Mouse (Mus musculus) heart, embryonic 16.5 days (tissue): ENCODE results near the gene Scaf1. TPM values are rescaled to one million over a fixed set of nuclear protein-coding genes. Genes with fewer than 3 reads are reported as not detected.

ENCODE experiments used
- ATAC-seq: fragments of 200-750 bp; cut with Nextera tagmentation; replicated peaks from 2 replicates; pipeline ENCODE4 v1.8.0; 2017; ENCODE audit warnings: moderate number of reproducible peaks; ENCODE audit not compliant: insufficient read depth, low FRiP score; ENCODE audit errors: extremely low read depth
- H3K27ac ChIP-seq: fragments of 300-500 bp; sonication (generic); 2 replicates; pipeline ENCODE4 v1.5.1; 2014; ENCODE audit warnings: mild to moderate bottlenecking, low read length, control low read depth, moderate library complexity
- H3K27me3 ChIP-seq: fragments of 300-500 bp; sonication (generic); 2 replicates; pipeline ENCODE4 v1.6.1; 2014; ENCODE audit warnings: low read length, mixed read lengths; ENCODE audit not compliant: control insufficient read depth, insufficient read depth
- H3K36me3 ChIP-seq: fragments of 300-500 bp; sonication (generic); 2 replicates; pipeline ENCODE4 v1.6.1; 2014; ENCODE audit not compliant: control insufficient read depth, insufficient read depth
- H3K4me1 ChIP-seq: fragments of 300-500 bp; sonication (generic); 2 replicates; pipeline ENCODE4 v1.6.1; 2014; ENCODE audit warnings: low read length, mixed read lengths; ENCODE audit not compliant: control insufficient read depth, insufficient read depth
- H3K4me2 ChIP-seq: fragments of 300-500 bp; sonication (generic); 2 replicates; pipeline ENCODE4 v1.6.1; 2014; ENCODE audit warnings: low read depth, mild to moderate bottlenecking, control low read depth, low read length
- H3K4me3 ChIP-seq: fragments of 300-500 bp; sonication (generic); 2 replicates; pipeline ENCODE4 v1.5.1; 2014; ENCODE audit warnings: mild to moderate bottlenecking, control low read depth, low read length
- H3K9ac ChIP-seq: fragments of 300-500 bp; sonication (generic); 2 replicates; pipeline ENCODE4 v1.6.1; 2014; ENCODE audit warnings: low read length, control low read depth
- H3K9me3 ChIP-seq: fragments of 300-500 bp; sonication (generic); replicated peaks from 2 replicates; pipeline ENCODE4 v1.6.1; 2016; ENCODE audit warnings: low read length; ENCODE audit not compliant: control insufficient read depth
- WGBS: fragments of 180-500 bp; shearing (Covaris S2); extraction: QIAGEN DNeasy Blood & Tissue Kit; methylation state at CpG from one replicate; pipeline ENCODE4 v1.1.7; 2014; 5-methylcytosine and 5-hydroxymethylcytosine counted together
- polyA plus RNA-seq: library from polyadenylated mRNA; unstranded; fragments of >200 nt; fragmentation: Nextera tagmentation; extraction: Ambion mirVana; gene quantifications from 2 replicates; pipeline ENCODE4 v1.2.1, GENCODE M21; 2015

Scaf1 gene
- polyA plus RNA-seq = 22.7 and 26.4 TPM in 2 replicates

- peaks cover 17% of the 10 kb centered on the region for H3K36me3 ChIP-seq
- ATAC-seq = peak; percentile 81
- under 1% methylated on average over 69 of the region's 69 CpGs for WGBS
Observed at GRCm38 (mm10) chr7:45015957-45016612, at the start of gene Scaf1. Gene Scaf1, minus strand, starts transcription at chr7:45016363.

GRCm38 (mm10) chr7:45062239-45062835, 46.2 kb upstream of the Scaf1 start, which contains the start of the genes Nosip and Prrg2:
Gene Nosip, plus strand, starts transcription at chr7:45062429.
Gene Prrg2, minus strand, starts transcription at chr7:45062677.
- Histone ChIP-seq H3K4me2 (peak within 1 kb of the TSS; percentile 68), H3K4me3 (peak within 1 kb of the TSS; percentile 65), H3K36me3 (no peaks in the 10 kb centered on the region), H3K27me3 (no peaks in the 10 kb centered on the region), H3K9me3 (no peaks in the 10 kb centered on the region), H3K4me1 (peaks cover 15% of the 10 kb centered on the region), H3K9ac (peak within 1 kb of the TSS; percentile 73), H3K27ac (peak within 1 kb of the TSS; percentile 87)
- peak; percentile 90 for ATAC-seq
- under 1% methylated on average over 31 of the region's 31 CpGs for WGBS

More at GRCm38 (mm10) chr7:45015957-45016612, at the start of gene Scaf1:
- Histone ChIP-seq H3K4me3 (peak within 1 kb of the TSS; percentile 89), H3K9me3 (no peaks in the 10 kb centered on the region), H3K4me2 (peak within 1 kb of the TSS; percentile 77), H3K9ac (peak within 1 kb of the TSS; percentile 97), H3K27ac (peak within 1 kb of the TSS; percentile 99), H3K4me1 (peaks cover 19% of the 10 kb centered on the region), H3K27me3 (no peaks in the 10 kb centered on the region)

GRCm38 (mm10) chr7:45061532-45062075, 45.4 kb upstream of the Scaf1 start:
- peak overlapping the region; percentile 87 for H3K27ac ChIP-seq
- no peak for ATAC-seq
- H3K27me3 ChIP-seq = no peaks in the 10 kb centered on the region
- 19% methylated on average over 11 of the region's 11 CpGs for WGBS
- peaks cover 15% of the 10 kb centered on the region for H3K4me1 ChIP-seq
- H3K4me2 ChIP-seq = peak overlapping the region; percentile 68
- peak overlapping the region; percentile 65 for H3K4me3 ChIP-seq
- H3K36me3 ChIP-seq = no peaks in the 10 kb centered on the region
- no peaks in the 10 kb centered on the region for H3K9me3 ChIP-seq
- H3K9ac ChIP-seq = peak overlapping the region; percentile 73

- Histone ChIP-seq H3K9me3 (no peaks in the 10 kb centered on the region), H3K36me3 (no peaks in the 10 kb centered on the region), H3K4me1 (peaks cover 15% of the 10 kb centered on the region), H3K27ac (no peak overlapping the region), H3K9ac (no peak overlapping the region), H3K4me3 (no peak overlapping the region), H3K27me3 (no peaks in the 10 kb centered on the region), H3K4me2 (no peak overlapping the region)
- 77% methylated on average over 6 of the region's 6 CpGs for WGBS
- ATAC-seq = no peak
Observed at GRCm38 (mm10) chr7:45060632-45061122, 44.5 kb upstream of the Scaf1 start.

- Histone ChIP-seq H3K9me3 (no peaks in the 10 kb centered on the region), H3K27me3 (no peaks in the 10 kb centered on the region), H3K4me2 (no peak overlapping the region), H3K27ac (no peak overlapping the region), H3K9ac (no peak overlapping the region), H3K4me1 (peaks cover 14% of the 10 kb centered on the region), H3K4me3 (no peak overlapping the region), H3K36me3 (no peaks in the 10 kb centered on the region)
- WGBS = 78% methylated on average over 10 of the region's 10 CpGs
- ATAC-seq = no peak
Observed at GRCm38 (mm10) chr7:45058607-45059571, 42.7 kb upstream of the Scaf1 start.

- peaks cover 9% of the 10 kb centered on the region for H3K4me1 ChIP-seq
- no peak overlapping the region for H3K27ac ChIP-seq
- H3K36me3 ChIP-seq = no peaks in the 10 kb centered on the region
- H3K9me3 ChIP-seq = no peaks in the 10 kb centered on the region
- no peak for ATAC-seq
- H3K4me3 ChIP-seq = no peak overlapping the region
- no peaks in the 10 kb centered on the region for H3K27me3 ChIP-seq
- no peak overlapping the region for H3K4me2 ChIP-seq
- H3K9ac ChIP-seq = 0 out of 2 replicates have a peak overlapping the region, but pooled peaks have one; percentile 11
Observed at GRCm38 (mm10) chr7:45056972-45057348, 40.8 kb upstream of the Scaf1 start.

GRCm38 (mm10) chr7:45056329-45056971, 40.3 kb upstream of the Scaf1 start:
- H3K4me2 ChIP-seq = no peak overlapping the region
- H3K4me3 ChIP-seq = no peak overlapping the region
- no peaks in the 10 kb centered on the region for H3K36me3 ChIP-seq
- H3K4me1 ChIP-seq = peaks cover 10% of the 10 kb centered on the region
- no peaks in the 10 kb centered on the region for H3K27me3 ChIP-seq
- H3K27ac ChIP-seq = no peak overlapping the region
- H3K9me3 ChIP-seq = no peaks in the 10 kb centered on the region
- no peak for ATAC-seq
- 0 out of 2 replicates have a peak overlapping the region, but pooled peaks have one; percentile 11 for H3K9ac ChIP-seq
- 57% methylated on average over 14 of the region's 14 CpGs for WGBS

- H3K4me2 ChIP-seq = peak overlapping the region; percentile 84
- H3K36me3 ChIP-seq = peaks cover 14% of the 10 kb centered on the region
- H3K9me3 ChIP-seq = no peaks in the 10 kb centered on the region
- H3K9ac ChIP-seq = peak overlapping the region; percentile 75
- H3K4me1 ChIP-seq = peaks cover 17% of the 10 kb centered on the region
- ATAC-seq = peak; percentile 94
- peak overlapping the region; percentile 98 for H3K27ac ChIP-seq
- 0% methylated on average over 32 of the region's 33 CpGs for WGBS
- H3K4me3 ChIP-seq = peak overlapping the region; percentile 96
- H3K27me3 ChIP-seq = no peaks in the 10 kb centered on the region
Observed at GRCm38 (mm10) chr7:45053931-45054510, 37.9 kb upstream of the Scaf1 start.
